Mouse (Mus musculus): Measurements from ENCODE around the gene Cep295. TPM values are rescaled to one million over a fixed set of nuclear protein-coding genes. Genes with fewer than 3 reads are reported as not detected.

Cep295 gene
- polyA plus RNA-seq (2016; fragmentation: Nextera tagmentation; extraction: Ambion mirVana): 22.3 and 23.6 TPM in 2 replicates

DNA sequence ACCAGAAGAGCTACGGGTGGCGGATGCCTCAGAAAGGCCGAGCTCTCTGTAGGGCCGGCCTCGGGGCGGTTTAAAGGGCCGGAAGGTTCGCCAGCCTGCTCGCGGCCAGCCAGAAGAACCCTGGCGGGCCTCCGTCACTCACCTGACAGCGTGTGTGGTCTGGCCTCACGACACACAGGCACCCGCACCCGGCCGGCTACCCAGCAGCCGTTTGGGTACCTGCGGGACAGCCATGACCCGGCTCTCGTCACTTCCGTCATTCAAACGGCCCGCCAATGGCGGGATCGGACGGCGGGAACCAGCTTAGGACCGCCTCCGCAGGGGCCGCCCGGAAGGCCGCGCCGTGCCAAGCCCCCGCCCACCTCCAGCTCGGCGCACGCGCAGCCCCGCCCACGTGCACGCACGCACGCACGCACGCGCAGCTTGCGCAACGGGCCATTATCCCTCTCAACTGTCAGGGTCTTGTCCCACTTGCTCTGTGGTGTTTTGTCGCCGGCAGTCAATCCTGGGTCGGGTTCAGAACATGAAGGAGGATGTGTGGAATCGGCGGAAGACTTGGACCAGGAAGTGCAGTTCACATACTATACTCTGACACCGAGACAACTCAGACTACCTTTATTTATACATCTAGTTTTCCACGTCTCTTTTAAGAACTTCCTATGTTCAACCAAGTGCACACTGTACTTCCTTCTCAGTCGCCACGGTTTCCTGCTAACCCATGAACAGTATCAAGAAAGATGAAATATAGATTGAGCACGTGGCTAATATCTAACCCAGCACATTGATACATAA, at the start of gene Cep295:
Gene Cep295 (minus strand): TSS at position 305 of the 792 bp plus-strand sequence.
- Histone ChIP-seq H3K27ac (peak within 1 kb of the TSS; percentile 93), H3K36me3 (peaks cover 14% of the 10 kb centered on the region), H3K9me3 (replicated peaks) (no peaks in the 10 kb centered on the region), H3K27me3 (ENCODE audit: low read depth, poor library complexity, severe bottlenecking) (no peaks in the 10 kb centered on the region), H3K4me1 (peaks cover 8% of the 10 kb centered on the region; the same call in 1 of the 2 replicates), H3K4me3 (peak within 1 kb of the TSS; percentile 79)
- DNase-seq (ENCODE audit: low spot score): peak; percentile 98
- WGBS: 3% methylated on average over 60 of the region's 60 CpGs

- H3K27me3 ChIP-seq (ENCODE audit: low read depth, poor library complexity, severe bottlenecking): no peaks in the 10 kb centered on the region
- no peak overlapping the region for H3K27ac ChIP-seq
- H3K4me1 ChIP-seq: peaks cover 6% of the 10 kb centered on the region; the same call in 1 of the 2 replicates
- WGBS: 53% methylated on average over 4 of the region's 4 CpGs
- H3K9me3 ChIP-seq (replicated peaks): no peaks in the 10 kb centered on the region
- H3K4me3 ChIP-seq: no peak overlapping the region
- no peak for DNase-seq (ENCODE audit: low spot score)
- no peaks in the 10 kb centered on the region for H3K36me3 ChIP-seq
Measured at GRCm38 (mm10) chr9:15397591-15397990, 40.0 kb upstream of the Cep295 start.

- Histone ChIP-seq H3K27me3 (ENCODE audit: low read depth, poor library complexity, severe bottlenecking) (no peaks in the 10 kb centered on the region), H3K36me3 (no peaks in the 10 kb centered on the region), H3K9me3 (replicated peaks) (no peaks in the 10 kb centered on the region), H3K4me3 (no peak overlapping the region), H3K27ac (no peak overlapping the region), H3K4me1 (peaks cover 6% of the 10 kb centered on the region; the same call in 1 of the 2 replicates)
- WGBS: 90% methylated on average over 1 of the region's 1 CpGs
- no peak for DNase-seq (ENCODE audit: low spot score)
Measured at GRCm38 (mm10) chr9:15395353-15395942, 37.9 kb upstream of the Cep295 start.

- Histone ChIP-seq H3K36me3 (no peaks in the 10 kb centered on the region), H3K4me3 (no peak overlapping the region), H3K9me3 (replicated peaks) (no peaks in the 10 kb centered on the region), H3K27ac (no peak overlapping the region), H3K4me1 (no peaks in the 10 kb centered on the region), H3K27me3 (ENCODE audit: low read depth, poor library complexity, severe bottlenecking) (no peaks in the 10 kb centered on the region)
- WGBS: 88% methylated on average over 5 of the region's 5 CpGs
- no peak for DNase-seq (ENCODE audit: low spot score)
Measured at GRCm38 (mm10) chr9:15387075-15387643, 29.6 kb upstream of the Cep295 start.

- Histone ChIP-seq H3K4me3 (no peak overlapping the region), H3K36me3 (no peaks in the 10 kb centered on the region), H3K27ac (no peak overlapping the region), H3K4me1 (no peaks in the 10 kb centered on the region), H3K9me3 (replicated peaks) (no peaks in the 10 kb centered on the region), H3K27me3 (ENCODE audit: low read depth, poor library complexity, severe bottlenecking) (no peaks in the 10 kb centered on the region)
- DNase-seq (ENCODE audit: low spot score): no peak
- 71% methylated on average over 5 of the region's 5 CpGs for WGBS
Measured at GRCm38 (mm10) chr9:15384266-15384665, 26.7 kb upstream of the Cep295 start.

DNA sequence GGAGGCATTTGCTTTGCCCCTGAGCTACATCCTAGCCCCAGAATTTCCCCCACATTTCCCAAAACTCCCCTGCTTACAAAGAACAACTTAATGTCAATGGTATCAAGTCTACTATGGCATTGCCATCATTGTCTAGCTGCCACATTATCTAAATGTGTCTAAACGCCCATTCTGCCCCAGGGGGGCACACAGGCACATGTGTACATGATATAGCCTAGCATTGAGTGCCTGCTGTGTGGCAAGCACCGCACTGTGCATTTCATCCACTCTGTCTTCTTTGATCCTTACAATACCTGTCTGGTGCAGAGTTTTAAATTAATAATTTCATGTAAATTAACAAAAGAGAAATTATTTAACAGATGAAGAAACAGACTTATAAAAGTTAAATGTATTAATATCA, 8.7 kb upstream of the Cep295 start:
- whole genome bisulfite sequencing: 71% methylated on average over 2 of the region's 2 CpGs
- Histone ChIP-seq H3K4me3 (no peak overlapping the region), H3K4me1 (no peaks in the 10 kb centered on the region), H3K27ac (no peak overlapping the region), H3K27me3 (ENCODE audit: low read depth, poor library complexity, severe bottlenecking) (no peaks in the 10 kb centered on the region), H3K9me3 (replicated peaks) (no peaks in the 10 kb centered on the region), H3K36me3 (no peaks in the 10 kb centered on the region)
- no peak for DNase-seq (ENCODE audit: low spot score)

DNA sequence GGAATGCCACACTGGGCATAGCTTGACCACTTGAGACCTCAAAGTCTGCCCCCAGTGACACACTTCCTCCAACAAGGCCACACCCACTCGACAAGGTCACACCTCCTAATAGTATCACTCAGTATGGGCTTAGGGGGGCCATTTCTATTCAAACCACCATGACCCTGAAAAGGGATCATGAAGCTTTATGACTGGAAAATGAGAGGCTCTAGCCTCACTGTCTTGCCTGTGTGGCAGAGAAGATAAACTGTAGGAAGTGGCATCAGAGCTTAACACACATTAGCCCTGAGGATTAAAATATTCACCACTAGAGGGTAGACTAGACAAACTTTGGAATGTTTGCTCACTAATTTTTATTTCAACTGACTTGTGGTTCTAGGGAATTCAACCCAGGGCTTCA, 8.3 kb upstream of the Cep295 start:
- no peaks in the 10 kb centered on the region for H3K9me3 ChIP-seq (replicated peaks)
- WGBS: 89% methylated on average over 1 of the region's 1 CpGs
- H3K4me1 ChIP-seq: no peaks in the 10 kb centered on the region
- H3K27ac ChIP-seq: no peak overlapping the region
- H3K36me3 ChIP-seq: no peaks in the 10 kb centered on the region
- H3K27me3 ChIP-seq (ENCODE audit: low read depth, poor library complexity, severe bottlenecking): no peaks in the 10 kb centered on the region
- DNase-seq (ENCODE audit: low spot score): no peak
- H3K4me3 ChIP-seq: no peak overlapping the region

DNA sequence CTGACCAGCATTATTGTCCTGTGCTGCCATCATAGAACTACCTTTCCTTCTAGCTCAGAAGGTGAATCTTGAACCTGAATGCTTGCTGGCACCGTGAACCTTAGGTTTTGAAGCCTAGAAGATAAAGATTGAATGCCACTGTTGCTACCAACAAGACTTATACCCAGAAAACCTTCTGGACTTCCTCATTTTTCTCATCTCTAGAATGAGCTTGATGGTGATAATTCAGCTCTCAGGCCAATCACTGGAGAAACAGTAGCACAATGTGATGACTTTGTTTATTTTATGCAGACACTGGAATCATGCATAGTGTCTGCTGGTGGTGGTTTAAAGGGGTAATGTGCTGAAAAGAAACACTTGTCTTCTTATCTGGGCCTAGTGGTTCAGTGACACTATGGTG, 7.3 kb upstream of the Cep295 start:
- 97% methylated on average over 1 of the region's 1 CpGs for WGBS
- no peaks in the 10 kb centered on the region for H3K27me3 ChIP-seq (ENCODE audit: low read depth, poor library complexity, severe bottlenecking)
- DNase-seq (ENCODE audit: low spot score): no peak
- no peaks in the 10 kb centered on the region for H3K4me1 ChIP-seq
- no peak overlapping the region for H3K4me3 ChIP-seq
- H3K36me3 ChIP-seq: no peaks in the 10 kb centered on the region
- no peak overlapping the region for H3K27ac ChIP-seq
- H3K9me3 ChIP-seq (replicated peaks): no peaks in the 10 kb centered on the region

- H3K4me3 ChIP-seq: peak overlapping the region; percentile 79
- DNase-seq (ENCODE audit: low spot score): no peak
- no peaks in the 10 kb centered on the region for H3K27me3 ChIP-seq (ENCODE audit: low read depth, poor library complexity, severe bottlenecking)
- WGBS: under 1% methylated on average over 9 of the region's 9 CpGs
- H3K27ac ChIP-seq: peak overlapping the region; percentile 93
- peaks cover 21% of the 10 kb centered on the region for H3K36me3 ChIP-seq
- H3K4me1 ChIP-seq: peaks cover 8% of the 10 kb centered on the region; the same call in 1 of the 2 replicates
- H3K9me3 ChIP-seq (replicated peaks): no peaks in the 10 kb centered on the region
Measured at GRCm38 (mm10) chr9:15356916-15357483, 588 bp downstream of the Cep295 start.

DNA sequence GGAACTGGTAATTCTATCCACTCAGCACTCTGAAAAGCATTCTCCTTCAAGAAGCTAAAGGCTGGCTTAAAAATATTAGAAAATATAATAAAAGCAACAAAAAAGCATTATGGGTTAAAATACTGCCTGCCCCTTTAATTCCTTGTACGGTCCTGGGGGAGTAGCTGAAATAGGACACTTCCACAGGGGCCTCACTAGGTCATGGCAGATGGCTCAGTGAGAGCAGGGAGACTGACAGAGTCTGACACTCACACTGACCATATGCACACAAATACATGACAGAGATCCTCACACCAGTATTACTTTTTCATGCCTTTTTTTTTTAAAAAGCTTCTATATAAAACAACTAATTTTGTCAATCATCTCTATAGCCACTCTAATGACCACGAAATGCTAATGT, 7.7 kb downstream of the Cep295 start:
- H3K9me3 ChIP-seq (replicated peaks): no peaks in the 10 kb centered on the region
- 63% methylated on average over 2 of the region's 2 CpGs for WGBS
- H3K36me3 ChIP-seq: peaks cover 89% of the 10 kb centered on the region
- no peak for DNase-seq (ENCODE audit: low spot score)
- no peak overlapping the region for H3K4me3 ChIP-seq
- H3K27me3 ChIP-seq (ENCODE audit: low read depth, poor library complexity, severe bottlenecking): no peaks in the 10 kb centered on the region
- H3K27ac ChIP-seq: no peak overlapping the region
- H3K4me1 ChIP-seq: no peaks in the 10 kb centered on the region

DNA sequence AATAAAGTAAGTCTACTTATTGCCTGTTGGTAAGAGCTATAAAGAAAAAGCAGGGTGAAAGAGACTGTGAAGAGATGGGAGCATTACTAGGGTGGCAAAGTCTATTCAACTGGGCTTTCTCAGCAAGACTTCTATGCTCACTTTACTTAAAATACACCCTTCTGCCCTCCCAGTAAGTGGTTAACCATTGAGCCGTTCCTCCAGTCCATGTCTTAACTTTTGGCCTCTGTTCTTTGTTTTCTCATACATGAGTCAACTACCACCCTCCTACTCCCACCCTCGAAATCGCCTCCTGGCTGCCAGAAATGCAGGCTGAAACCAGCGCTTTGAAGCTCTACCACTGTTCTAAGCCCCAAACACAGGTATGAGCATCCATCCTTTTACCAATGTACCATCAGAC, 19.8 kb downstream of the Cep295 start:
- peaks cover 97% of the 10 kb centered on the region for H3K36me3 ChIP-seq

GRCm38 (mm10) chr9:15318170-15318742, 39.3 kb downstream of the Cep295 start:
- no peak for DNase-seq (ENCODE audit: low spot score)
- Histone ChIP-seq H3K9me3 (replicated peaks) (no peaks in the 10 kb centered on the region), H3K27ac (no peak overlapping the region), H3K4me3 (no peak overlapping the region), H3K36me3 (peaks cover 96% of the 10 kb centered on the region), H3K27me3 (ENCODE audit: low read depth, poor library complexity, severe bottlenecking) (no peaks in the 10 kb centered on the region), H3K4me1 (no peaks in the 10 kb centered on the region)
- 79% methylated on average over 2 of the region's 2 CpGs for WGBS

More for the DNA sequence above, 19.8 kb downstream of the Cep295 start:
- 94% methylated on average over 4 of the region's 4 CpGs for WGBS
- Histone ChIP-seq H3K4me3 (no peak overlapping the region), H3K4me1 (no peaks in the 10 kb centered on the region), H3K27me3 (ENCODE audit: low read depth, poor library complexity, severe bottlenecking) (no peaks in the 10 kb centered on the region), H3K27ac (no peak overlapping the region), H3K9me3 (replicated peaks) (no peaks in the 10 kb centered on the region)
- DNase-seq (ENCODE audit: low spot score): no peak

Measured in limb, embryonic 10.5 days (tissue).